Mouse (Mus musculus): ENCODE measurements around the gene Olfr993.

Olfr993 gene

GRCm38 (mm10) chr2:85414777-85415176 lies at the start of gene Olfr993:
Olfr993 (minus strand) TSS chr2:85414877.
- ATAC-seq (ENCODE audit: low TSS enrichment) = no peak

DNA sequence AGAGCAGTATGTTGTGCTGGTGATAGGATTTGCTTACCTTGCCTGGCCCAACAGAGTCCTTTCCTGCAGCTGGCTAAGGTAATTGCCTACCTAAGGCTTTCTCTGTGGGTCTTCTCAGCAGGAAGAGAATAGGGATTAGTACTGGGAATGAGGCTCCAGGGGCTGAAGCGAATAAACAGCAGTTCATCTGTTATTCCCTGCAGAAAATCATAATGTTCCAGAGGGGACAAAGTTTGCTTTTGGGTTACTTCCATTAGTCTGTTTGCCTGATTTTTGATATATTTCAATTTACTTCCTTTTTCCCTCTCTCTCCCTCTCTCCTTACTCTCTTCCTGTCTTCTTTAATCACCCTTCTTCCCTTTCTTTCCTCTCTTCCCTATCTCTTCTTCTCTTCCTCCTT lies 28.9 kb upstream of the Olfr993 start, which contains the start of gene Olfr995:
Olfr995 (minus strand) TSS at position 101 of the 400 bp plus-strand sequence.
- no peak for ATAC-seq (ENCODE audit: low TSS enrichment)

DNA sequence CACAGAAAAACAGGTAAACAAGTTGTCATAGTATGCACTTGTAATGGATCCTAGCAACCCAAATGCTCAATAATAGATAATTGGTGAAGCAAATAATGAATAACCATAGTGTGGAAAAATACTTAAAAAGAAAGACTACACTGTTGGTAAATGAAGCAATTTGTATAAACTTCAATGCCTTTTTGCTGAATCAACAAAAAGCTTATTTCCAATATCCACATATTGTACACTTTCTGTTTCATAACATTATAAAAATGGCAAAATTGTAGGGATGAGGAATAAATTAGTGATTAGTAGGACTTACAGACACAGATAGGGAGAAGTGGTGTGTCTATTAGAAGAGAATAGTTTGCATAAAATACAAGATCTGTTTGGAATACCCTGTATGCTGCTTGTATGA lies 27.9 kb upstream of the Olfr993 start:
- ATAC-seq (ENCODE audit: low TSS enrichment) = no peak

- no peak for ATAC-seq (ENCODE audit: low TSS enrichment)
Measured at GRCm38 (mm10) chr2:85436351-85436750, 21.7 kb upstream of the Olfr993 start, which contains the start of gene Olfr994. Olfr994 (minus strand) TSS chr2:85436451.

GRCm38 (mm10) chr2:85425893-85426292 lies 11.2 kb upstream of the Olfr993 start:
- peak; percentile 99 for ATAC-seq (ENCODE audit: low TSS enrichment)

DNA sequence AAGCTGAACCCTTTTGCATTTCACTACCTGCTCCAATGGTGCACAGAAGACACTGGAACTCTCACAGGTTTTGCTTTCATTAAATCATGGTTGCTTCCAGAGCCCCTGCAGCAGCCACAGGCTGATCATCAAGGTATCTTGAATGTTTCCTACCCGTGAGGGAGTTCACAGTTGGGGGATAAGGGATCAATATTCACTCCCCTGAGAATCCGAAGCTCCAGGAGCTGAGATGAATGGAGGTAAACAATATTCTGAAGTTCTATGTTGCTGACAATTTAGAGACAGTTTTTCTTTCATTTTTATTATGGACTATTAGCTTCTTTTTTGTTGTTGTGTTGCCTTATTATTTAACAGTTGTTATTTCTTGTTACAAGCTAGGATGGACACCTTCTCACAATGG lies 5.3 kb downstream of the Olfr993 start, which contains the start of gene Olfr992:
Olfr992 (minus strand) TSS at position 101 of the 400 bp plus-strand sequence.
- no peak for ATAC-seq (ENCODE audit: low TSS enrichment)

Data from frontal cortex, adult (tissue).